Mouse (Mus musculus): Measurements from ENCODE around the gene Ms4a7. TPM values are rescaled to one million over a fixed set of nuclear protein-coding genes. Genes with fewer than 3 reads are reported as not detected.
"Not testable (repeated sequence)": the region's sequence is repeated elsewhere in the genome, so short reads cannot be mapped to it uniquely, and the experiment has no call there.

Ms4a7 gene
- 2.8 TPM in 1 of 2 replicates, not detected in the other for total RNA-seq (2017)

- ATAC-seq (replicated peaks in 1 of 2; ENCODE audit: insufficient read depth in 1 of 2, low FRiP score in 2 of 2, low TSS enrichment in 1 of 2, low read depth in 1 of 2, poor library complexity in 2 of 2, severe bottlenecking in 2 of 2): peak; percentile 98 to 99
Measured at GRCm38 (mm10) chr19:11335932-11336331, at the start of gene Ms4a7. Gene Ms4a7 (minus strand): TSS chr19:11336146.

- ATAC-seq (replicated peaks in 1 of 2; ENCODE audit: insufficient read depth in 1 of 2, low FRiP score in 2 of 2, low TSS enrichment in 1 of 2, low read depth in 1 of 2, poor library complexity in 2 of 2, severe bottlenecking in 2 of 2): no peak
Measured at GRCm38 (mm10) chr19:11376399-11376798, 40.5 kb upstream of the Ms4a7 start.

DNA sequence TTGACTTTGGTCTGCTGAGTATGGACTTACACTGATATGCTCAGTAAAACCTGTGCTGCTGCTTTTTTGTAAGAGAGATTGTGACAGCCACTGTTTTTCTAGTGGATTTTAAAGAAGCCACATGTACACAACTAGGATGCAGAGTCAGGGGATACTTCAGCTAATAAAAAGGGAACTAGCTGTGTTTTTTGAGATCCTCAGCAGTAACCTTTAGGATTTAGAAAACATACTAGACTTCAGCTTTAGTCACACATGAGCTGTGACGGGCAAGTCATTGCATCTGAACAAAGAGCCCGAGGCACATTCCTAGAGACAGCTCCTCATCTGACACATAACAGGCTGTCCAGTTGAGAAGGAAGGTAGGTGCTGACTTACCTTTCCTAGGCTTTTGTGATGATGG, 39.3 kb upstream of the Ms4a7 start, which contains the start of gene Ms4a4a:
Gene Ms4a4a, plus strand, starts transcription at position 251 of the 400 bp plus-strand sequence.
- no peak for ATAC-seq (replicated peaks in 1 of 2; ENCODE audit: insufficient read depth in 1 of 2, low FRiP score in 2 of 2, low TSS enrichment in 1 of 2, low read depth in 1 of 2, poor library complexity in 2 of 2, severe bottlenecking in 2 of 2)

DNA sequence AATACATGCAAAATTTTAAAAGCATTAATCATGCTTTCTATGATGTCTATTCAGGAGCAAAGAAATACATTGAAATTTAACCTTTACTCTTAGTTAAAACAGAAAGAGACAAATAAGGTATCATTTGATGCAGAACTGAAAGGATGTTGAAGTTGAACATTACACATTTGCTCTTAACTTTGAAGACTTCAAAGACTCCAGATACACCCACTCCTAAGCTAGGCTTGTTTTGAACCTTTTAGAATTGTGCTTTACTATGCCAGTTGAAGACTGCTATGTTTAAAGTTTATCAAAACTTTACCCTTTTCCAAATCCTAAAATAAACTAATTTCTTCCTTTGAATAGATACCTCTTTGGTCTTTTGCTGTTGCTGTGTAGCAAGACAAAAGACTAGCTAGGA, 35.2 kb upstream of the Ms4a7 start:
- ATAC-seq (replicated peaks in 1 of 2; ENCODE audit: insufficient read depth in 1 of 2, low FRiP score in 2 of 2, low TSS enrichment in 1 of 2, low read depth in 1 of 2, poor library complexity in 2 of 2, severe bottlenecking in 2 of 2): no peak

GRCm38 (mm10) chr19:11368310-11368709, 32.4 kb upstream of the Ms4a7 start:
- no peak for ATAC-seq (replicated peaks in 1 of 2; ENCODE audit: insufficient read depth in 1 of 2, low FRiP score in 2 of 2, low TSS enrichment in 1 of 2, low read depth in 1 of 2, poor library complexity in 2 of 2, severe bottlenecking in 2 of 2)

DNA sequence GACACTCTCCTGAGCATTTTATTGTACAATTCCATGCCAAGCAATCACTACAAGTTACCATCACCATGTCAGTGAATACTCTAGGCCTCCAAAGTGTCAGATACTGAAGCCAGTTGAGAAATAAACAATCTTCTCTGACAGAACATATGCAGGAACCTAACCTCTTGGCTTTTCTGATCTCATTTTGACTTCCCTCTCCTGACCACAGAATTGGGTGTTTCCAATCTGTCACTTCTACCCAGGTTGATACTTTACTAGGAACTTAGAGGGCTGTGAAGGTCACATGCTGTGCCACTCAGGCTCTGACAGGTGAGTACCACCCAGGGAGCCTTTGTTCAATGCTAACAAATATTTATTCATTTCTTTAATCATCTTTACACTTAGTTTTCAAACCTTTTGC, 26.1 kb upstream of the Ms4a7 start:
- 0 out of 4 replicates have a peak, but pooled peaks of 1 of the 2 experiments have one; percentile 46 for ATAC-seq (replicated peaks in 1 of 2; ENCODE audit: insufficient read depth in 1 of 2, low FRiP score in 2 of 2, low TSS enrichment in 1 of 2, low read depth in 1 of 2, poor library complexity in 2 of 2, severe bottlenecking in 2 of 2)

- peak in 1 of 2 experiments; percentile 37; a peak in 1 of 4 replicates for ATAC-seq (replicated peaks in 1 of 2; ENCODE audit: insufficient read depth in 1 of 2, low FRiP score in 2 of 2, low TSS enrichment in 1 of 2, low read depth in 1 of 2, poor library complexity in 2 of 2, severe bottlenecking in 2 of 2)
Measured at GRCm38 (mm10) chr19:11360106-11360505, 24.2 kb upstream of the Ms4a7 start.

DNA sequence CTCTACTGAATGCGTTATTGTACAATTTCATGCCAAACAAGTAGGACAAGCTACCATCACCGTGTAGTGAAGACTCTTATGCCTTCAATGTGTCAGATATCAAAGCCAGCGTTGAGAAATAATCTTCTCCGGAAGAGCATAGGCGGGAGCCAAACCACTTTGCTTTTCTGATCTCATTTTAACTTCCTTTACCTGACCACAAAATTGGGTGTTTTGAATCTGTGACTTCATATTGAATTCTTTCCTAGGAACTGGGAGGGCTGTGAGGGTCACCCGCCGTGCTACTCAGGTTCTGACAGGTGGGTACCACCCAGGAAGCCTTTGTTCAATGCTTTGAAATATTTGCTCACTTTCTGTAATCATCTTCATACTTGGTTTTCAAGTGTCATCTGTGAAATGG, 19.8 kb upstream of the Ms4a7 start:
- peak; percentile 51 to 59; a peak in 2 of 4 replicates for ATAC-seq (replicated peaks in 1 of 2; ENCODE audit: insufficient read depth in 1 of 2, low FRiP score in 2 of 2, low TSS enrichment in 1 of 2, low read depth in 1 of 2, poor library complexity in 2 of 2, severe bottlenecking in 2 of 2)

- ATAC-seq (replicated peaks in 1 of 2; ENCODE audit: insufficient read depth in 1 of 2, low FRiP score in 2 of 2, low TSS enrichment in 1 of 2, low read depth in 1 of 2, poor library complexity in 2 of 2, severe bottlenecking in 2 of 2): peak; percentile 48 to 65; a peak in 2 of 4 replicates
Measured at GRCm38 (mm10) chr19:11351878-11352277, 15.9 kb upstream of the Ms4a7 start.

DNA sequence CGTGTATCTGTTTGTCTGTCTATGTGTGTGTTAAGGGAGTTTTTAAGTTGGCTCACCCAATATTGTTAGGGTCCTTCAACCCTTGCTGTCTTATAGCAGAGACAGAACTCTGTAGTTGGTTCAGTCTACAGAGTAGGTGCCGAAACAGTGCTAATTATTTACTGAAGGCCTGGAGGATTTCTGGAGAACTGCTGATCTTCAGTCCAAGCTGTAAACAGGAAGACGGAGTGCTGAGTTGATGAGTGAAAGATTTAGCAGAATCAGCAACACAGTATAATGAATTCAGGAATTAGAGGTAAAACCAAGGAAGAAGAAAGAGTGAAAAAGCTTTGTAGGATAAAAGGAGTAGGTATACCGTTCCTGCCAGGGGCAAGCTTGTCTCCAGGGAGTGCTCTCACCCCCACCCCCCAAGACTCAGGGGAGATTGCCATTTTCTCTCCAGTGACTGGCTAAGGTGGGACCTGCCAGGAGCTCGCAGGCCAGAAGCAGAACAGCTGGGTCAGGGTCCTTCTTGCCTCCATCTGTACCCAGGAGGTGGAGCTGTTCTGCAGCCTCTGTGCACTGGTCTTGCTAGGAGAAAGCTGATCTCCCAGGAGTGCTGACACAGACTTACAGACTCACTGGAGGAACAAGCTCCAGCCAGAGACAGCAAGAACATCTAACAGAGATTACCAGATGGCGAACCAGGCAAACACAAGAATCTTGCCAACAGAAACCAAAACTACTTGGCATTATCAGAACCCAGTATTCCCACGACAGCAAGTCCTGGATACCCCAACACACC, 13.9 kb upstream of the Ms4a7 start:
- no peak for ATAC-seq (replicated peaks in 1 of 2; ENCODE audit: insufficient read depth in 1 of 2, low FRiP score in 2 of 2, low TSS enrichment in 1 of 2, low read depth in 1 of 2, poor library complexity in 2 of 2, severe bottlenecking in 2 of 2)

GRCm38 (mm10) chr19:11343992-11344391, 8.0 kb upstream of the Ms4a7 start:
- ATAC-seq (replicated peaks in 1 of 2; ENCODE audit: insufficient read depth in 1 of 2, low FRiP score in 2 of 2, low TSS enrichment in 1 of 2, low read depth in 1 of 2, poor library complexity in 2 of 2, severe bottlenecking in 2 of 2): no peak

DNA sequence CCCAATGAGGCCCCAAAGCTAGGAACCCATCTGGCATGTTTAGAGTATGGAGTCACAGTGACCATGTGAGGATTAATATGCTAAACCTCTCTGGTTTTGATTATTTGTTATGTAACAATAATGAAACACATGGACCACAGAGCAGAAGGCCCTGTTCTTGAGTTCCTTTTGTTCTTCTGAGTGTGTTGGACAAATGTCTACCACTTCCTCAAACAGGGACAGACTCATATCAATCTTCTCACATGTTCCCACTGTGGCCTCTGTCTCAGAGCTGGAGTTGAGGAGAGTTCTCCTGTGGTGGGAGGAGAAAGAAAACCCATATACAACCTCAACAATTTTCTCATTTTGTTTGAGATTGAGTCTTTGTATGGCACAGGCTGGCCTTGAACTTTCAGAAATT, 7.2 kb upstream of the Ms4a7 start:
- no peak for ATAC-seq (replicated peaks in 1 of 2; ENCODE audit: insufficient read depth in 1 of 2, low FRiP score in 2 of 2, low TSS enrichment in 1 of 2, low read depth in 1 of 2, poor library complexity in 2 of 2, severe bottlenecking in 2 of 2)

DNA sequence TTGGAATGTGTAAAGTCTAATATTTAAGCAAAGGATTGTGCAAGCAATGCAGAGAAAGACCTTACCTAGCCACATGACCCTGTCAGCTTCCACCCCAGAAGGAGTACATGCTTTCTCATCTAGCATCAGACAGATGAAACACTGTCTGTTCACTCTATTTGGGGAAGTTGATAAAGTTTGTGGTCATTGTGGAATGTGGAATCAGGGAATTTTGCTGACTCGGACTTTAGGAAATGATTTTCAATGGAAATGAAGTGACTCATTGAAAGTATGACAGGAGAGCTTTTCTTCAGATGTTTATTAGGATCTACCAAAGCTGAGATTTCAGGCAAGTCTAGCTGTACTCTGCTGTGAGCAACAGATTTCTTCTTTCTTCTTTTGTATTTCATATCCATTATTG, 14.8 kb downstream of the Ms4a7 start:
- no peak for ATAC-seq (replicated peaks in 1 of 2; ENCODE audit: insufficient read depth in 1 of 2, low FRiP score in 2 of 2, low TSS enrichment in 1 of 2, low read depth in 1 of 2, poor library complexity in 2 of 2, severe bottlenecking in 2 of 2)

GRCm38 (mm10) chr19:11316786-11317185, 19.2 kb downstream of the Ms4a7 start:
- no peak for ATAC-seq (replicated peaks in 1 of 2; ENCODE audit: insufficient read depth in 1 of 2, low FRiP score in 2 of 2, low TSS enrichment in 1 of 2, low read depth in 1 of 2, poor library complexity in 2 of 2, severe bottlenecking in 2 of 2)

DNA sequence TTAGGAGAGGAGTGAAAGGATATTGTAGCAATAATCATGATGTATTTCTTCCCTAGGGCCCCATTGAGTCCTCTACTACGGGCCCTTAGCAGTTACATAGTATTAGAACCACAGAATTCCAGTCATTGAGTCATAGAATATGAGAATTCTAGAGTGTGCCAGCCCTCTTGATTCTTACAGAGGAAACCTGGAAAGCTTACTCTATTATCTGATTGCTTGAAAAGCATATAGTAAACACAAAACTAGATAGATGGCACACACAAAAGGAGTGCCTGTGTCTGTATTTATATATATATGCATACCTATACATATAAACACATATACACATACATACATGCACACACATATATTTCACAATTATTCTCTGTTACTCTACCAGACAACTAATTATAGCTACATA, 21.6 kb downstream of the Ms4a7 start, which contains the start of gene Ms4a14:
Gene Ms4a14, minus strand, starts transcription at position 101 of the 400 bp plus-strand sequence.
- ATAC-seq (replicated peaks in 1 of 2; ENCODE audit: insufficient read depth in 1 of 2, low FRiP score in 2 of 2, low TSS enrichment in 1 of 2, low read depth in 1 of 2, poor library complexity in 2 of 2, severe bottlenecking in 2 of 2): no peak

DNA sequence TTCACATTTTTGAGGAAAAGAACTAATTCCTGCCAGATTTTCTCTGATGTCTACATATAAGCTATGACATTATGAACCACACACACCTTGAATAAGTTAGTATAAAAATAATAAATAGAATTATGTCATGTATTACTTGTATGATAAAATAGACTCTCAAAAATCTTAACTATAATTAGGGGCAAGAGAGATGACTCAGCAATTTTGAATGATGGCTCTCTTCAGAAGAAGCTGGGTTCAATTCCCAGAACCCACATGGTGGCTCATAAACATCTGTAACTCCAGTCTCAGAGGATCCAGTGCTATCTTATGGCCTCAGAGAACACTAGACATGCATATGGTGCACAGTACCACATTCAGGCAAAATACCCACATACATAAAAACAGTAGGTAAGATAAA, 27.1 kb downstream of the Ms4a7 start:
- no peak for ATAC-seq (replicated peaks in 1 of 2; ENCODE audit: insufficient read depth in 1 of 2, low FRiP score in 2 of 2, low TSS enrichment in 1 of 2, low read depth in 1 of 2, poor library complexity in 2 of 2, severe bottlenecking in 2 of 2)

- ATAC-seq (replicated peaks in 1 of 2; ENCODE audit: insufficient read depth in 1 of 2, low FRiP score in 2 of 2, low TSS enrichment in 1 of 2, low read depth in 1 of 2, poor library complexity in 2 of 2, severe bottlenecking in 2 of 2): not testable (repeated sequence)
Measured at GRCm38 (mm10) chr19:11299529-11299928, 36.4 kb downstream of the Ms4a7 start.

DNA sequence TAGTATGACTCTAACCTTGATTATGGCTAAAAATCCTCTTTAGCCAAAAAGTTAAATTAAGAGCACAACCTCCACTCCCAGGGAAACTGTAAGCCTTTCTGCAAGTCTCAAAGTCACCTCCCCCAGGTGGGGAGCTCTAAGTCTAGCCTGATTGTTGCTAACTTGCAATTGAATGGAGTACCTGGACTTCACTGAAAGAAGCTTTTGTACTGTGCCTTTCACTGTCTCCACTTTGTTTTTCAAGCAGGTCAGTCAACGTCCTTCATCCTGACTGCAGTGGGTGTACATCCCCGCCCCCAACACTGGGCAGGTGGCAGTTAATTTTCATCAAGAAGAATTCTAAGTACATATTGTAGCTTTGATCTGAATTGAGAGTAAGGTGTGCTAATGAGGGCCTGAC, 37.0 kb downstream of the Ms4a7 start:
- no peak for ATAC-seq (replicated peaks in 1 of 2; ENCODE audit: insufficient read depth in 1 of 2, low FRiP score in 2 of 2, low TSS enrichment in 1 of 2, low read depth in 1 of 2, poor library complexity in 2 of 2, severe bottlenecking in 2 of 2)

DNA sequence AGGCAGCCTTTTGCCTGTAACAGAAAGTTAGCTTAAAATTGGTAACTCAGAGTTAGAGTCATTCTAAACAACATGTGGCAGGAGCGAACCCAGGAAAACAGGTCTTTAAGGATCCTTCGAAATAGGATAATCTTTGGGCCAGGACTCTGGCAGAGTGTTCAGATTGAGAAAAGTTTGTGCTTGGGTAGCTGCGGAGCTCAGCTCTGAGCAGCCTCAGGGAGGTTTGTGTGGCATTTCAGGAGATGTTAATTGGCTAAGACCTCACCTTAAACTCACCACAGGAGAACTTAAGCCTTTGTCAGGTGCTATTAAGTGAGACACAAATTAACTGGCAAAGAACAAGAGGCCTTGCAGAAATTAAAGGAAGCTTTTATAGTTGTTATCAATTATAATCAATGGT, 42.3 kb downstream of the Ms4a7 start:
- ATAC-seq (replicated peaks in 1 of 2; ENCODE audit: insufficient read depth in 1 of 2, low FRiP score in 2 of 2, low TSS enrichment in 1 of 2, low read depth in 1 of 2, poor library complexity in 2 of 2, severe bottlenecking in 2 of 2): not testable (repeated sequence)
